Mouse (Mus musculus): ENCODE data around the gene Chkb.

GRCm38 (mm10) chr15:89465052-89465451 lies 35.3 kb upstream of the Chkb start:
- TF ChIP-seq POLR2A (IDR thresholded peaks at IDR 0.05; ENCODE audit: borderline replicate concordance, low read depth, low read length) (no peak), CTCF (IDR thresholded peaks at IDR 0.05; ENCODE audit: low read depth, low read length) (no peak)
